ENCODE assay signal across 22 mouse cellular contexts in the genomic region with DNA sequence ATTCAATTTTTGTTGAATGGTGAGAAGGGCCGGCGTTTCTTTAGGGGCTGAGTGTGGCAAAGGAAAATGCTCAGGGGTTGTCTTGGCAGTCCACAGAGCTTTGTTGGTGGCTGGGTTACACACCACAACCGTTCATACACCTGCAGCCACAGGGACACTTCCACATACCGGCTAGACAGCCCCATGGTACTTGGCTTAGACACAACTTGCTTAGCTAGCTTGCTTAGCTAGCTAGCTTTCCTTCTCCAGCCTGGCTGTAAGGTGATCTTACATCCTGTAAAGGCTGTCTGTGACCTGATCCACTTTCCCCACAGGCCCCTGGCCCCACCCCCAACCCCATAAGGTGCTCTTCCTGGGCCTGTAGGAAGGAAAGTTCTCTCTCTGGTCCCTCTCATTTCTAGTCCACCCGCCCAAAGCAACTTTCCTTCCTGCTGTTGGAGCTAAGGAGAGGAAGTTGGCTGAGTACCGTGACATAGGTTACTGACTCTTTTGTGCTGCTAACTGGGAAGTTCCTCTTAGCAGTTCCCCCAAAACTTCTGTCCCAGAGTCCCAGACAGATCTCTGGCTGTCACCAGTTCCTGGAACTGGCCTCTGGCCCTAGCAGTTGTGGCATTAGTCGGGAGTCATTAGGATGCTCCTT. TPM values are rescaled to one million over a fixed set of nuclear protein-coding genes. Genes with fewer than 3 reads are reported as not detected.
A peak's percentile ranks its signal among the peaks of the same experiment; 100 is the strongest.
DNase-seq lines count a peak whose midpoint lies in the region; ATAC-seq and TF ChIP-seq lines count a peak whose summit lies in the region.
"Had no signal": no experiment of that assay in that cellular context is flagged by ENCODE, and none has a peak within 500 bp of the region (broad histone marks: within the 10 kb centered on the region; RNA-seq: fewer than 3 reads in every experiment).

No protein-coding gene starts in this region.

- no peak for TF ChIP-seq EP300 in lung, postnatal 0 days (IDR thresholded peaks at IDR 0.05)

- H3K4me2 ChIP-seq in forebrain, postnatal 0 days (ENCODE audit: low read depth), result no peak overlapping the region
- no peak overlapping the region for H3K4me2 ChIP-seq in forebrain, embryonic 13.5 days
- H3K4me2 ChIP-seq in lung, postnatal 0 days (replicated peaks; ENCODE audit: low read depth, low read length), result no peak overlapping the region
- H3K4me2 ChIP-seq: embryonic facial prominence, embryonic 15.5 days; liver, embryonic 13.5 days had no signal

- H3K36me3 ChIP-seq in forebrain, postnatal 0 days (ENCODE audit: insufficient read depth), result no peaks in the 10 kb centered on the region
- no peaks in the 10 kb centered on the region for H3K36me3 ChIP-seq in forebrain, embryonic 13.5 days (ENCODE audit: poor library complexity, severe bottlenecking)
- no peaks in the 10 kb centered on the region for H3K36me3 ChIP-seq in lung, postnatal 0 days (ENCODE audit: insufficient read depth, low read length)
- H3K36me3 ChIP-seq: embryonic facial prominence, embryonic 15.5 days; liver, embryonic 13.5 days; neural tube, embryonic 13.5 days had no signal

- H3K4me3 ChIP-seq in forebrain, postnatal 0 days (ENCODE audit: low read depth, low read length), result no peak overlapping the region
- H3K4me3 ChIP-seq in forebrain, embryonic 13.5 days, result no peak overlapping the region
- H3K4me3 ChIP-seq in lung, postnatal 0 days (ENCODE audit: low read depth, low read length), result no peak overlapping the region
- H3K4me3 ChIP-seq: embryonic facial prominence, embryonic 15.5 days; liver, embryonic 13.5 days; neural tube, embryonic 13.5 days had no signal

- no peak overlapping the region for H3K27ac ChIP-seq in forebrain, postnatal 0 days (ENCODE audit: low read depth, low read length)
- no peak overlapping the region for H3K27ac ChIP-seq in forebrain, embryonic 13.5 days
- no peak overlapping the region for H3K27ac ChIP-seq in lung, postnatal 0 days (ENCODE audit: low read length)
- H3K27ac ChIP-seq: embryonic facial prominence, embryonic 15.5 days; liver, embryonic 13.5 days had no signal

- H3K4me1 ChIP-seq in forebrain, postnatal 0 days (ENCODE audit: insufficient read depth), result no peaks in the 10 kb centered on the region
- peaks cover 59% of the 10 kb centered on the region for H3K4me1 ChIP-seq in forebrain, embryonic 13.5 days
- no peaks in the 10 kb centered on the region for H3K4me1 ChIP-seq in lung, postnatal 0 days (ENCODE audit: insufficient read depth, low read depth, low read length)
- H3K4me1 ChIP-seq: liver, embryonic 13.5 days had no signal

- ATAC-seq in forebrain, postnatal 0 days, result no peak
- ATAC-seq in forebrain, embryonic 13.5 days, result no peak
- no peak for ATAC-seq in lung, postnatal 0 days
- ATAC-seq in granulocyte monocyte progenitor cell, adult 5-6 weeks (replicated peaks; ENCODE audit: poor library complexity, severe bottlenecking), result peak; percentile 51

- no peaks in the 10 kb centered on the region for H3K9me3 ChIP-seq in forebrain, postnatal 0 days (ENCODE audit: low read length)
- H3K9me3 ChIP-seq in forebrain, embryonic 13.5 days (replicated peaks), result no peaks in the 10 kb centered on the region
- H3K9me3 ChIP-seq in lung, postnatal 0 days (ENCODE audit: low read length), result no peaks in the 10 kb centered on the region
- H3K9me3 ChIP-seq: embryonic facial prominence, embryonic 15.5 days; liver, embryonic 13.5 days; neural tube, embryonic 13.5 days had no signal

- H3K9ac ChIP-seq in forebrain, postnatal 0 days, result no peak overlapping the region
- H3K9ac ChIP-seq in forebrain, embryonic 13.5 days, result no peak overlapping the region
- H3K9ac ChIP-seq in lung, postnatal 0 days (replicated peaks; ENCODE audit: low read depth), result no peak overlapping the region
- H3K9ac ChIP-seq: embryonic facial prominence, embryonic 15.5 days; liver, embryonic 13.5 days had no signal

- DNase-seq in forebrain, postnatal 0 days, result peak; percentile 16
- DNase-seq in lung, postnatal 0 days (ENCODE audit: low spot score), result peak; percentile 28
- no peak for DNase-seq in lung, adult 18-20 months
- peak; percentile 69 for DNase-seq in MEL-GATA-1-ER (ENCODE audit: extremely low read depth, low read depth)
- no peak for DNase-seq in retina, embryonic 14.5 days (ENCODE audit: low spot score)
- DNase-seq in frontal cortex, postnatal 10 days (ENCODE audit: low spot score in 2 of 2), result no peak
- DNase-seq: adrenal gland, postnatal 14 days; gastrocnemius, postnatal 10 days; heart, postnatal 10 days; left cerebral cortex, postnatal 4 days; liver, embryonic 13.5 days; lung, postnatal 10 days; thymus, adult 2 months had no signal

- WGBS in forebrain, postnatal 0 days, result 7% methylated on average over 7 of the region's 7 CpGs
- 3% methylated on average over 7 of the region's 7 CpGs for WGBS in forebrain, embryonic 13.5 days
- 12% methylated on average over 7 of the region's 7 CpGs for WGBS in lung, postnatal 0 days

- H3K27me3 ChIP-seq in forebrain, postnatal 0 days (ENCODE audit: insufficient read depth, low read length), result peaks cover 77% of the 10 kb centered on the region
- H3K27me3 ChIP-seq in forebrain, embryonic 13.5 days, result peaks cover 94% of the 10 kb centered on the region
- H3K27me3 ChIP-seq in lung, postnatal 0 days (replicated peaks; ENCODE audit: insufficient read depth, low read length), result peaks cover 92% of the 10 kb centered on the region

- TF ChIP-seq CTCF in forebrain, postnatal 0 days (IDR thresholded peaks at IDR 0.05; ENCODE audit: low read depth), result no peak
- TF ChIP-seq CTCF in lung, postnatal 0 days (IDR thresholded peaks at IDR 0.05), result no peak

RNA-seq across cellular contexts. Expression of a gene that starts 12.3 kb away (rescaled TPM):
- total RNA-seq in forebrain, postnatal 0 days (2014; rRNA removed), result 3.4 and 5.8 TPM in 2 replicates
- 0.93 and 2.8 TPM in 2 replicates for polyA plus RNA-seq in forebrain, postnatal 0 days (2015; fragmentation: Nextera tagmentation; extraction: Ambion mirVana)
- polyA plus RNA-seq in forebrain, embryonic 13.5 days (2015; fragmentation: Nextera tagmentation; extraction: Ambion mirVana), result 8.5 and 18.1 TPM in 2 replicates
- not detected in 2 replicates for polyA plus RNA-seq in lung, postnatal 0 days (2015; fragmentation: Nextera tagmentation; extraction: Ambion mirVana)
- not detected in 2 replicates for total RNA-seq in granulocyte monocyte progenitor cell, adult 5-6 weeks (2014; fragmentation: Nextera tagmentation)
- not detected in 2 replicates for total RNA-seq in granulocyte monocyte progenitor cell, adult 5-6 weeks (2017)
- total RNA-seq: adrenal gland, postnatal 14 days; ES-E14; gastrocnemius, postnatal 10 days; heart, postnatal 10 days; layer of hippocampus, postnatal 25 days had no signal
- polyA plus RNA-seq: C2C12; large intestine, adult 2 months; liver, embryonic 13.5 days; stomach, embryonic 14.5 days had no signal

Comparison
In these comparisons a context has a peak if more than half of its experiments do, and no peak if none do; other contexts are left out.
1. DNase-seq: peak in forebrain, postnatal 0 days (single experiment), lung, postnatal 0 days (single experiment) and MEL-GATA-1-ER (single experiment); none in lung, adult 18-20 months (0 of 2), retina, embryonic 14.5 days (single experiment) and frontal cortex, postnatal 10 days (0 of 2).